Mouse (Mus musculus) bone marrow, adult 2 months (tissue): ENCODE results near the gene 1700061G19Rik.

ENCODE experiments used
- CTCF ChIP-seq: fragments of 200-500 bp; IDR thresholded peaks from 2 replicates; pipeline ENCODE4 v1.5.1; 2011; ENCODE audit warnings: low read length, control low read depth; ENCODE audit not compliant: control insufficient read depth, insufficient read depth
- POLR2A ChIP-seq: fragments of 200-500 bp; IDR thresholded peaks from 2 replicates; pipeline ENCODE4 v1.6.1; 2011; ENCODE audit warnings: low read depth, mild to moderate bottlenecking, control low read depth, low read length, borderline replicate concordance; ENCODE audit not compliant: control insufficient read depth

DNA sequence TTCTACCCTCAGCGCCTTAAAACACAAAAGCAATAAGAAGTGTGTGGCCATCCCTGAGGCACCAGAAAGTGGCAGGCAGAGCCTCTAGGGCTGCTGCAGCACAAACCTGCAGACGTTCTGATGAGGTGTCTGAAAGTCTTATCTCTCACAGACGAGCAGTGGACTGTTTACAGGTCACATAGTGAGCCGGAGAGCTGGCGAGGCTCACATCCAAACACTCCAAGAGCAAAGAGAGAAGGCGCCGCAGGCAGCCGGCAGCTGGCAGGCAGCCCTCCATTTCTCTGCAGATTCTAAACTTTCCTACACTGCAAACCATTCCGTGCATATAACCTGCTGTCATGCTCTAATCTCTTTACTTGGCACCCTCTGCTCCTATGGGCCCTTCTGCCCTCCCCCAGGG is 32.6 kb downstream of the 1700061G19Rik start:
- TF ChIP-seq POLR2A (no peak), CTCF (no peak)
